Mouse (Mus musculus): ENCODE data around the gene Kcnd3.

The Kcnd3 gene

GRCm38 (mm10) chr3:105453214-105453950 is 1.3 kb downstream of the Kcnd3 start:
- no peak for DNase-seq (ENCODE audit: low read depth, low spot score)

DNA sequence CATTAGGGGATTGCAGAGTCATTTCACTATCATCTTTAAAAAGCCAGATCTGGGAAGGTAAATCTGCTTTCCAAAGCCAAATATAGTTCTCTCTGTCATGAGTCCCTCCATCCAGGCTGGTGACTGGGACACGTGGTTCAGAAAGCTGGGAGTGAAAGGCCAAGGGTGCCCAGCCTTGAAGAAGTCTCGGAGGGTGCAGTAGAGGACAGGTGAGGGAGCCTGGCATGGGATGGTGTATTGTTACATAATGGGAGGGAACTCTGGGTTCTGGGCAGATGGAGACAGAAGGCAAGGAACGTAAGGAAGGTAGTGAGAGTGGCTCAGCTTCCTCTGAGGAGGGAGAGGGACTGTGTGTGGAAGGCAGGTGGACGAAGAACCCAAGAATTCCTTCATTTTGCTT is 5.5 kb downstream of the Kcnd3 start:
- DNase-seq (ENCODE audit: low read depth, low spot score): no peak

GRCm38 (mm10) chr3:105466538-105466937 is 14.4 kb downstream of the Kcnd3 start:
- DNase-seq (ENCODE audit: low read depth, low spot score): no peak

DNA sequence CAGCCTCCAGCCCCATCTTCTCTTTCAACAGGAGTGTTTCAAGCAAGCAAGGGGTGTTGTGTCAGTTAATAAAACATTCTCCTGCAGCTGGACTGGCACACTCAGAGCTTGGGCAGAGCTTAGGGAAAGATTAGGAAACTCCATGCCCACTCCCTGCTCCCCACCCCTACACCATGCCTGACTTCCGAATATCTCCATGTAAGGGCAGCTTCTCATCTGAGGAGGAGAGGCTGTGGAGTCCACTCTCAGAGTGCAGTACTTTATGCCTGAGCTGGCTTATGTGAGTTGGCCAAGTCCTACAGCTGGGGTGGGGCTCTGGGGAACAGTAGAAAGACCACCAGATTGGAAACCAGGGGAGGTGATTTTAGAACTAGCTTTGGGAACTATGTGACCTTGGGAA is 20.4 kb downstream of the Kcnd3 start:
- DNase-seq (ENCODE audit: low read depth, low spot score): no peak

GRCm38 (mm10) chr3:105476408-105476807 is 24.3 kb downstream of the Kcnd3 start:
- no peak for DNase-seq (ENCODE audit: low read depth, low spot score)

DNA sequence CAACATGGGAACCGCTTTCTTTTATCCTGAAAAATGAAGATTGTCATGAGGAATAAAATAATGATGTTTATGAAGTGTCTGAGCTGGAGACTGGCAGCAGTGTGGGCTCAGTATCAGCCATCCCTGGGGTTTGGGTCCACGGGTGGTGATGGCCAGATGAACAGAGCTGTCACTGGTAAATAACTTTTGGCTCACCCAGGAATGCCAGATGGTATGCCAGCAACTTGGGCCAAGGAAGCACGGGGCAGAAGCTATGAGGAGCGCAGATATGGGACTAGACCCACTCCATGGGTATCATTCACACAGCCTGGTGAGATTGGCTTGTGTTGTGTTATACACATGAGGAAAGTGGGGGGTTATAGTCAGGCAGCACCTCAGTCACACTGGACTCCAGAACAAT is 26.7 kb downstream of the Kcnd3 start:
- DNase-seq (ENCODE audit: low read depth, low spot score): no peak

DNA sequence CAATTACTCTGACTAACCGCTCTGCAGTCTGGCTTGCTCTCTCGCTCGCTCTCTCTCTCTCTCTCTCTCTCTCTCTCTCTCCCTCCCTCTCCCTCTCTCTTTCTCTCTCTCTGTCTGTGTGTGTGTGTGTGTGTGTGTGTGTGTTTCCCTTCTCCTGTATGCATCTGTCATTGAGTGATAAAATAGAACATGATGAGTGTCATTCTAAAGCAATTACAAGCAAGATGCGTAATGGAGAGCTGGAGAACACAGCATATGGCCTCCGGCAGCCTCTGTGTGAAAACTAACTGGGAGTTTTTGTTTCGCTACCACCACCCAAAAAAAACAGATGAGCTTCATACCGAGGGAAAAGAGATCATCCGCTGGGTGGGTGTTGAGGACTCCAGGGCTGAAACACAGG is 29.3 kb downstream of the Kcnd3 start:
- no peak for DNase-seq (ENCODE audit: low read depth, low spot score)

GRCm38 (mm10) chr3:105483651-105484052 is 31.5 kb downstream of the Kcnd3 start:
- no peak for DNase-seq (ENCODE audit: low read depth, low spot score)

DNA sequence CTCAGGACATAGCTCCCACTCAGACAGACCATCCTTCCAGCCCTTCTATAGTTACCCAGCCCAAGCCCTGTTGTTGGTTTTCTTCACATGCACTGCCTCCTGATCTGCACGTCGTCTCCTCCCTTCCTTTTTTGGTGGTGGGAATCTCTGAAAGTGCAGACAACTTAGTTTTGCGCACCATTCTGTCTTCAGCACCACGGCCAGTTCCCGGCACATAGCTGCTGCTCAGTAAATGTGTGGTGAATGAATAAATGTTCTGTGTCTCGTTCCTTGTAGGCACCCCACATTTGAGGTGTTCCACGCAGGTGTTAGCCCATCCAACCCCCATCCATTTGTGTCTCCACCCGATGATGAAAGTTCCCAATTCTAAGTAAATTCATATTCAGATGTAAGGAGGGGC is 35.0 kb downstream of the Kcnd3 start:
- no peak for DNase-seq (ENCODE audit: low read depth, low spot score)

GRCm38 (mm10) chr3:105489607-105490006 is 37.5 kb downstream of the Kcnd3 start:
- DNase-seq (ENCODE audit: low read depth, low spot score): no peak

- no peak for DNase-seq (ENCODE audit: low read depth, low spot score)
Measured at GRCm38 (mm10) chr3:105494886-105495285, 42.8 kb downstream of the Kcnd3 start.

DNA sequence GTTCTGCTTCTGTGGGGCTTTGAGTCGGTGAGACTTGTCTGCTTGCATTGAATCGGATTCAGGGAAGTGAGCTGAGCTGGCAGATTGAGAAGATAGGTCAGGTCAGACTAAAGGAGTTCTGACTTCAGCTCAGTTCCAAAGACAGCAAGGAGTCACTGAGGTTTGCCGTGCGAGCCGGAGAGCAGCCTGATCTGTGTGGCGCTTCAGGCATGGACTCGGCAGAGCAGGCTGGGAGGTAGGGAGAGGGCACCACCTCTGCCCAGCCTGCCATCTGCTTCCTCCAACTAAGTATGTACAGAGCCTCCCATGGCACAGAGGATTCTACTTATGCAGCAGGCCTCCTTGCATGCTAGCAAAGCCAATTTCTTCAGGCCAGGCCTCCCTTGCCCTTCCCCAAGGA is 44.1 kb downstream of the Kcnd3 start:
- no peak for DNase-seq (ENCODE audit: low read depth, low spot score)

DNA sequence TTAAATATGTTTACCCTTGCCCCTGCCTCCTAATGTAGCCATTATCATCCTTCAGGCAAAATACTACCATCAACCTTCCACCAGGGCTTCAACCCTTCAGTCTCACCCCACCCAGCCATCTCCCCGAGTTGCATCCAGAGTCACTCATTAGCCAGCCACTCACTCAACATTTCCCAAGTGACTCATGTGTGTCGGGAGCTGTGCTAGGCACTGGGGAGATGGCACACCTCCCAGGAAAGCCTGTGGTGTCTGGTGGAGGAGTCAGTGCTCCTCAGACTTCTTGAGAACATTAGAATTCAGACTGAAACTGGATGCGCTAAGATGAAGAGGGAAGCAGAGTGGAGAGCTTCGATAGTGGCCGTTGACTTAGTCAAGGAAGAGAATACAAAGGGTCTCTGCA is 44.8 kb downstream of the Kcnd3 start:
- no peak for DNase-seq (ENCODE audit: low read depth, low spot score)

- DNase-seq (ENCODE audit: low read depth, low spot score): no peak
Measured at GRCm38 (mm10) chr3:105501071-105501470, 48.9 kb downstream of the Kcnd3 start.

GRCm38 (mm10) chr3:105504272-105504671 is 52.1 kb downstream of the Kcnd3 start:
- no peak for DNase-seq (ENCODE audit: low read depth, low spot score)

DNA sequence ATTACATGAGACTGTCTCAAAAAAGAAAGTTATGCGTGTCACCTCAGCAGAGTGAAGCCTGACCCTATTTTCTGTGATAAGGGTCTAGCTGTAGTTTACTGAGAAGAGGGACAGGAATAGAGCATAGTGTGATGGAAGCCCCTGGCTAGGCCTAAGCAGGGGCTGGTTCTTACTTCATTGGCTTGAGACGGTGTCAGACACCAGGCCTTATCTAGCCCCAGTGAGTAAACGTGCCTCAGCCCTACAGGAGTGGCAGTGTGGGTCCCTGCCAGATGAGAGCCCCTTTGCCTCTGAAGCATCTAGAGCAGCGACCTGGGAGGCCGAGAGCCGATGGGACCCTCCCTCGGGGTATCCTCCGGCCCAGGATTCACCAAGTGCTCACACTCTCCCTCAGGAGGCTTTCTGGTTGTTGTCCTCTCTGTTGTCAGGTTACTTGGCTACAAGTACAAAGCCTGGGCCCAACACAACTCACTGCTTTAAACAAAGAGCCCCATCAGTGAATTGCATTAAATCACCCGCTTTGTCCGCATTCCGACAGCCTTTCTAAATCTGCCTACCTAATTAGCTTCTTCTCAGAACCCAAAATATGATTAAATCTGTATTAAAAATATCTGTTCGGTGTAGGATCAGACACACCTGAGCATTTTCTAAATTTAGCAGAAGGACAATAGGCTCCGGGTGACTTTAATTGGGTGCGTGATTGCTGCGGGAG is 53.2 kb downstream of the Kcnd3 start:
- DNase-seq (ENCODE audit: low read depth, low spot score): no peak

- DNase-seq (ENCODE audit: low read depth, low spot score): no peak
Measured at GRCm38 (mm10) chr3:105505873-105506170, 53.7 kb downstream of the Kcnd3 start.

GRCm38 (mm10) chr3:105506592-105506991 is 54.5 kb downstream of the Kcnd3 start:
- no peak for DNase-seq (ENCODE audit: low read depth, low spot score)

- DNase-seq (ENCODE audit: low read depth, low spot score): no peak
Measured at GRCm38 (mm10) chr3:105509321-105509720, 57.2 kb downstream of the Kcnd3 start.

DNA sequence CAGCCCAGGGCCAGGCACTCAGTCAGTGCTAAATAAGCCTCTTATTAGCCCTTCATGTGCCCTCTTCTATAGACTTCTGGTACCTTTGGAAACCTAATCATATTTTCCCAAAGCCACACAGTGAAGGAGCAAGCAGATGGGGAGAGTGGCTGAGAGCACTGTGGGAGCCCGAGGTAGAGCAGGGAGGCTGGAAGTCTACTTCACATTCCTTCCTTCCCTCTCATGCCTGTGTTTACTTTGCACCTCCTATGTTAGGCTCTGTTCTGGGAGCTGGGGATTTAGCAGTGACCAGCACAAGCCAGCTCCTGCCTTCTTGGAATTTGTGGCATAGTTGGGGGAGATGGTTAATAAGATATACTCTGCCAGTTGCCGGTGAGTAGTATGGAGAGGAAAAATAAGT is 59.7 kb downstream of the Kcnd3 start:
- DNase-seq (ENCODE audit: low read depth, low spot score): no peak

DNA sequence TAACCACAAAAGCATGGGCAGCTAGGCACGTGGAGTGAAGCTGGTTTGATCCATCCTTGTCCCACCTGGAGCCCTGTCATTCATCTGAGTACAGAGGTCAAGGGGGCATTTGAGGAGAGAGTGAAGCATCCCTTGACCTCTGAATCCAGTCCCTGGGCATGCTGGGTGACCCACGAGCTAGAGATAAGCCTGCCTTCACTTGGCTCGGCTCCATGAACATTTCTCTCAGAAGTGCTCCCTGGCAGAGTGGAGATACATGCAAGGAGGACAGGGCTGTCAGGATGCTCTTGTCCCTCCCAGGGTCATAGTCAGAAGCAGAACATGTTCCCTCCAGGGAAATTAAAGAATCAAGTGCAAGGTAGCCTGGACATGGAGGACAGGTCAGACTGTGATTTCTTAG is 62.1 kb downstream of the Kcnd3 start:
- no peak for DNase-seq (ENCODE audit: low read depth, low spot score)

DNA sequence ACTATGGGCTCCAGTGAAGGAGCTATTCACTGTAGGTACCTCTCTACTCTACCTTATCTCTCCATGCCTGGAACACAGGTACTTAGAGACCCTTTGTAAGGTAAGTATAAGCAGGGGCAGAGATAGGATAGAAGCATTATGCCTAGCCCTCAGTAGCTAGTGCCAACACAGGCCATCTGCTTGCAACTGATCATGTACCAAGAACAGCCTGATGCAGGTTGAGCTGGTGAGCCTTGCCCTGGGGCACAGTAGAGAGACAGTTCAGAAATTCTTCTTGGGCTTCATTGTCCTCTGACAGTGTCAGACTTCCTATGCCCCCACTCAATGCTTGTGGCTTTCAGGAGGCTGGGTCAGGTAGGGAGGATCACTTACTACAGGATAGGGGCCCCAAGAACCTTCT is 62.9 kb downstream of the Kcnd3 start:
- DNase-seq (ENCODE audit: low read depth, low spot score): no peak

GRCm38 (mm10) chr3:105515640-105516039 is 63.5 kb downstream of the Kcnd3 start:
- DNase-seq (ENCODE audit: low read depth, low spot score): no peak

DNA sequence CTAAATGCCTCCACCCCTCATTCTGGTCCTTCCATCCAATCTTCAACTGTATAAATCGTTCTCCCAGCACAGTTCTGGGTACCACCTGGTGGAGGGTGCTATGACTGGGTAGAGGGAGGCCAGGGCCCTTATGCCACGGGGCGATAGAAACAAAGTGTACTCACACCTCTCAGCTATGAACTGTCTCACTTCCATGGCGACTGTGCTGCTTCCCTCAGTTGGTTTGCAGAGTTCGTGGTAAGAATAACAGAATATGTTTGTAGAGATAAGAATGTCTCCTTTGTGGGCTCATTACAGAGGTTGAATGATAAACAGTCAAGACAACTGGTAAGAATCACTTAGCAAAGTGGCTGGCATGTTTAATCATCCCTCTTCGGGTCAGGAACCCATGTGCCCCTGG is 68.3 kb downstream of the Kcnd3 start:
- no peak for DNase-seq (ENCODE audit: low read depth, low spot score)

Measured in retina, postnatal 7 days (tissue).